Mouse (Mus musculus): Measurements from ENCODE around the gene Prnd.

- TF ChIP-seq CTCF (IDR thresholded peaks at IDR 0.05) = no peak
- TF ChIP-seq EP300 (IDR thresholded peaks at IDR 0.05) = no peak
These were observed 38.0 kb upstream of the Prnd start for GRCm38 (mm10) chr2:131912526-131913258.

All from lung, postnatal 0 days (tissue).